ENCODE assay signal across 8 mouse cellular contexts in the genomic region with DNA sequence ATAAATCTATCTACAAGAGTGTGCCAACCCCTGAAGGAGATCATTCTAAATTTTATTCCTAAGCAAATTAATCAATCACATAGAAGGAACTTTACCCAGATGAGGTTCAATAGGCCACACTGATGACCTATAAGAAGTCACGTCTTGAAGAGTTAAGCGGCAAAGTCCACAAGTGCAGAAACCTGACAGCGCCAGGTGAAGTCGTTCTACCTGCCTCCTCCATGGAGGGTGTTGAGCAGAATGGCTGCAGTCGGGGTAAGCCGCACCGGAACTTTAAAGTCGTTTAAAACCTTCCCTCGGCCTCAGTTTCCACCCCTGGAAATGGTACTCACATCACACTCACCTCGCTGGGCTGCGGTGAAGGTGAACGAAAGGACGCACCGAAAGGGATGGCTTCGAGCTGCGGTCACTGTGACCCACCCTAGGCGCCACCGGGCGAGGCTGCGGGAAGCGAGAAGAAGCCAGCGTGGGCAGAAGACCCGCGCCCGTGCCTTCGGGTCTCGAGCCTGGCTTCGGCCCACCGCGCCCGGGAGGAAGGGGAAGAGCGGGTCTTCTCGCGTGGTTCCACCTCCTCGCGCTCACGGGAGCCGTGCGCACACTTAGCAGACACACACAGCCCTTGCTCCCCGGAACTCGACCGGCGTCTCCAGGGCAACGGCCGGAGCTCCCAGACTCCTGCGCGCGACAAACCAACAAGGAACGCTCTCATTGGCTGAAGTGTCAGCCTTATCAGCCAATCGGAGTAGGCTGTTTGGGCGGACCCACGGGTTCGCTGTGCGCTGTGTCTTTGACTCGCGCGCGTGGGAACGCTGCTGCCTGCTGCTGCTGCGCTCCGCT. TPM values are rescaled to one million over a fixed set of nuclear protein-coding genes. Genes with fewer than 3 reads are reported as not detected.
A peak's percentile ranks its signal among the peaks of the same experiment; 100 is the strongest.
DNase-seq lines count a peak whose midpoint lies in the region; ATAC-seq lines count a peak whose summit lies in the region.

TSS of gene Cabin1 (minus strand) at position 660 of the 837 bp plus-strand sequence.

- peak; percentile 92 for ATAC-seq in megakaryocyte progenitor cell, adult 5-6 weeks (replicated peaks; ENCODE audit: poor library complexity)

- DNase-seq in adipocyte (ENCODE audit: low spot score) = peak; percentile 98
- peak; percentile 99 for DNase-seq in embryo, embryonic 10 days (ENCODE audit: low spot score)
- DNase-seq in gastrocnemius, postnatal 10 days = peak; percentile 93
- peak; percentile 100 for DNase-seq in induced T-regulatory cell, adult 2 months (ENCODE audit: low read depth)
- DNase-seq in left cerebral cortex, adult 9 months (ENCODE audit: low spot score in 2 of 2) = peak; percentile 95 to 98
- peak; percentile 98 for DNase-seq in right cerebral cortex, postnatal 14 days
- peak; percentile 97 for DNase-seq in urinary bladder, postnatal 36 days (ENCODE audit: low spot score in 2 of 2)

RNA-seq across cellular contexts. Expression of gene Cabin1, which starts in this region (rescaled TPM):
- 10 to 100 TPM; 11.7 to 18.7 TPM for total RNA-seq in gastrocnemius, postnatal 10 days (2021)
- total RNA-seq in megakaryocyte progenitor cell, adult 5-6 weeks (2015) = 32.0 and 36.5 TPM in 2 replicates
- total RNA-seq in megakaryocyte progenitor cell, adult 5-6 weeks (2017) = 29.6 and 37.8 TPM in 2 replicates

Comparison
In these comparisons a context has a peak if more than half of its experiments do, and no peak if none do; other contexts are left out.
1. Peak in every context shown above with its lines: DNase-seq and ATAC-seq.